Mouse (Mus musculus): ENCODE measurements at regions not wholly inside any gene's neighbourhood (a gene's known extent, or its start where the extent isn't known, plus 50 kb on each side); places are given as distances from the start of the nearest gene placed in this dataset.

- Histone ChIP-seq H3K4me2 (replicated peaks; ENCODE audit: low read depth, low read length) (no peak overlapping the region; the same call in 1 of the 2 replicates), H3K9me3 (ENCODE audit: low read length) (no peaks in the 10 kb centered on the region), H3K27ac (ENCODE audit: low read length) (peak overlapping the region; percentile 75), H3K36me3 (ENCODE audit: insufficient read depth, low read length) (no peaks in the 10 kb centered on the region), H3K4me1 (ENCODE audit: insufficient read depth, low read length) (peaks cover 12% of the 10 kb centered on the region), H3K9ac (replicated peaks; ENCODE audit: low read length) (no peak overlapping the region), H3K4me3 (ENCODE audit: low read length) (no peak overlapping the region), H3K27me3 (ENCODE audit: insufficient read depth, low read length) (no peaks in the 10 kb centered on the region)
- ATAC-seq (ENCODE audit: low FRiP score, low TSS enrichment) = peak; percentile 85
- WGBS = 29% methylated on average over 8 of the region's 8 CpGs
These were observed 543.1 kb upstream of the Pbx1 start for GRCm38 (mm10) chr1:168975037-168975698.

- 0 out of 2 replicates have a peak, but pooled peaks have one; percentile 42 for ATAC-seq (ENCODE audit: low FRiP score, low TSS enrichment)
- Histone ChIP-seq H3K27me3 (ENCODE audit: insufficient read depth, low read length) (no peaks in the 10 kb centered on the region), H3K4me3 (ENCODE audit: low read length) (no peak overlapping the region), H3K4me2 (replicated peaks; ENCODE audit: low read depth, low read length) (0 out of 2 replicates have a peak overlapping the region, but pooled peaks have one; percentile 12), H3K36me3 (ENCODE audit: insufficient read depth, low read length) (no peaks in the 10 kb centered on the region), H3K9ac (replicated peaks; ENCODE audit: low read length) (no peak overlapping the region; the same call in 1 of the 2 replicates), H3K4me1 (ENCODE audit: insufficient read depth, low read length) (peaks cover 11% of the 10 kb centered on the region; the same call in 1 of the 2 replicates), H3K9me3 (ENCODE audit: low read length) (no peaks in the 10 kb centered on the region), H3K27ac (ENCODE audit: low read length) (peak overlapping the region; percentile 84)
- WGBS = 19% methylated on average over 5 of the region's 5 CpGs
These were observed 537.3 kb upstream of the Pbx1 start for GRCm38 (mm10) chr1:168969402-168969801.

- WGBS = 81% methylated on average over 2 of the region's 2 CpGs
- no peaks in the 10 kb centered on the region for H3K36me3 ChIP-seq (ENCODE audit: insufficient read depth, low read length)
- peak; percentile 57; the same call in 1 of the 2 replicates for ATAC-seq (ENCODE audit: low FRiP score, low TSS enrichment)
- H3K4me1 ChIP-seq (ENCODE audit: insufficient read depth, low read length) = peaks cover 7% of the 10 kb centered on the region; the same call in 1 of the 2 replicates
- H3K27ac ChIP-seq (ENCODE audit: low read length) = no peak overlapping the region
- no peak overlapping the region for H3K9ac ChIP-seq (replicated peaks; ENCODE audit: low read length)
- no peak overlapping the region for H3K4me3 ChIP-seq (ENCODE audit: low read length)
- H3K27me3 ChIP-seq (ENCODE audit: insufficient read depth, low read length) = no peaks in the 10 kb centered on the region
- H3K9me3 ChIP-seq (ENCODE audit: low read length) = no peaks in the 10 kb centered on the region
- H3K4me2 ChIP-seq (replicated peaks; ENCODE audit: low read depth, low read length) = no peak overlapping the region
These were observed 535.3 kb upstream of the Pbx1 start for GRCm38 (mm10) chr1:168967334-168967733.

- no peaks in the 10 kb centered on the region for H3K27me3 ChIP-seq (ENCODE audit: insufficient read depth, low read length)
- no peak for ATAC-seq (ENCODE audit: low FRiP score, low TSS enrichment)
- H3K36me3 ChIP-seq (ENCODE audit: insufficient read depth, low read length) = no peaks in the 10 kb centered on the region
- H3K9me3 ChIP-seq (ENCODE audit: low read length) = no peaks in the 10 kb centered on the region
- no peak overlapping the region for H3K4me2 ChIP-seq (replicated peaks; ENCODE audit: low read depth, low read length)
- no peak overlapping the region for H3K9ac ChIP-seq (replicated peaks; ENCODE audit: low read length)
- 82% methylated on average over 6 of the region's 6 CpGs for WGBS
- no peak overlapping the region for H3K4me3 ChIP-seq (ENCODE audit: low read length)
- no peak overlapping the region for H3K27ac ChIP-seq (ENCODE audit: low read length)
- peaks cover 3% of the 10 kb centered on the region; the same call in 1 of the 2 replicates for H3K4me1 ChIP-seq (ENCODE audit: insufficient read depth, low read length)
These were observed 532.4 kb upstream of the Pbx1 start for GRCm38 (mm10) chr1:168964467-168964904.

- no peak overlapping the region for H3K27ac ChIP-seq (ENCODE audit: low read length)
- no peak for ATAC-seq (ENCODE audit: low FRiP score, low TSS enrichment)
- H3K4me1 ChIP-seq (ENCODE audit: insufficient read depth, low read length) = no peaks in the 10 kb centered on the region
- H3K4me3 ChIP-seq (ENCODE audit: low read length) = no peak overlapping the region
- no peaks in the 10 kb centered on the region for H3K36me3 ChIP-seq (ENCODE audit: insufficient read depth, low read length)
- H3K9ac ChIP-seq (replicated peaks; ENCODE audit: low read length) = no peak overlapping the region
- no peaks in the 10 kb centered on the region for H3K27me3 ChIP-seq (ENCODE audit: insufficient read depth, low read length)
- H3K9me3 ChIP-seq (ENCODE audit: low read length) = no peaks in the 10 kb centered on the region
- H3K4me2 ChIP-seq (replicated peaks; ENCODE audit: low read depth, low read length) = no peak overlapping the region
These were observed 518.9 kb upstream of the Pbx1 start for GRCm38 (mm10) chr1:168950947-168951346.

- no peaks in the 10 kb centered on the region for H3K9me3 ChIP-seq (ENCODE audit: low read length)
- ATAC-seq (ENCODE audit: low FRiP score, low TSS enrichment) = no peak
- H3K4me1 ChIP-seq (ENCODE audit: insufficient read depth, low read length) = no peaks in the 10 kb centered on the region
- no peak overlapping the region for H3K27ac ChIP-seq (ENCODE audit: low read length)
- H3K27me3 ChIP-seq (ENCODE audit: insufficient read depth, low read length) = no peaks in the 10 kb centered on the region
- no peak overlapping the region for H3K4me2 ChIP-seq (replicated peaks; ENCODE audit: low read depth, low read length)
- H3K4me3 ChIP-seq (ENCODE audit: low read length) = no peak overlapping the region
- no peak overlapping the region for H3K9ac ChIP-seq (replicated peaks; ENCODE audit: low read length)
- 72% methylated on average over 5 of the region's 5 CpGs for WGBS
- no peaks in the 10 kb centered on the region for H3K36me3 ChIP-seq (ENCODE audit: insufficient read depth, low read length)
These were observed 492.2 kb upstream of the Pbx1 start for GRCm38 (mm10) chr1:168924100-168924815.

- Histone ChIP-seq H3K4me1 (ENCODE audit: insufficient read depth, low read length) (no peaks in the 10 kb centered on the region), H3K27me3 (ENCODE audit: insufficient read depth, low read length) (no peaks in the 10 kb centered on the region), H3K9me3 (ENCODE audit: low read length) (no peaks in the 10 kb centered on the region), H3K27ac (ENCODE audit: low read length) (no peak overlapping the region), H3K36me3 (ENCODE audit: insufficient read depth, low read length) (no peaks in the 10 kb centered on the region), H3K4me2 (replicated peaks; ENCODE audit: low read depth, low read length) (no peak overlapping the region), H3K4me3 (ENCODE audit: low read length) (no peak overlapping the region), H3K9ac (replicated peaks; ENCODE audit: low read length) (no peak overlapping the region)
- ATAC-seq (ENCODE audit: low FRiP score, low TSS enrichment) = no peak
- WGBS = 91% methylated on average over 9 of the region's 9 CpGs
These were observed 486.4 kb upstream of the Pbx1 start for GRCm38 (mm10) chr1:168918331-168919076.

- no peak overlapping the region for H3K4me2 ChIP-seq (replicated peaks; ENCODE audit: low read depth, low read length)
- H3K36me3 ChIP-seq (ENCODE audit: insufficient read depth, low read length) = no peaks in the 10 kb centered on the region
- no peak overlapping the region for H3K9ac ChIP-seq (replicated peaks; ENCODE audit: low read length)
- H3K4me3 ChIP-seq (ENCODE audit: low read length) = no peak overlapping the region
- H3K4me1 ChIP-seq (ENCODE audit: insufficient read depth, low read length) = 0 out of 2 replicates have a peak, but pooled peaks cover 3% of the 10 kb centered on the region
- ATAC-seq (ENCODE audit: low FRiP score, low TSS enrichment) = no peak
- H3K27me3 ChIP-seq (ENCODE audit: insufficient read depth, low read length) = no peaks in the 10 kb centered on the region
- 43% methylated on average over 4 of the region's 4 CpGs for WGBS
- H3K9me3 ChIP-seq (ENCODE audit: low read length) = no peaks in the 10 kb centered on the region
- no peak overlapping the region for H3K27ac ChIP-seq (ENCODE audit: low read length)
These were observed 476.7 kb upstream of the Pbx1 start for GRCm38 (mm10) chr1:168908684-168909175.

GRCm38 (mm10) chr1:168908192-168908591 lies 476.1 kb upstream of the Pbx1 start:
- no peak overlapping the region for H3K4me2 ChIP-seq (replicated peaks; ENCODE audit: low read depth, low read length)
- no peaks in the 10 kb centered on the region for H3K9me3 ChIP-seq (ENCODE audit: low read length)
- no peak overlapping the region for H3K27ac ChIP-seq (ENCODE audit: low read length)
- WGBS = 91% methylated on average over 6 of the region's 6 CpGs
- no peak overlapping the region for H3K9ac ChIP-seq (replicated peaks; ENCODE audit: low read length)
- H3K4me3 ChIP-seq (ENCODE audit: low read length) = no peak overlapping the region
- no peak for ATAC-seq (ENCODE audit: low FRiP score, low TSS enrichment)
- H3K27me3 ChIP-seq (ENCODE audit: insufficient read depth, low read length) = no peaks in the 10 kb centered on the region
- H3K36me3 ChIP-seq (ENCODE audit: insufficient read depth, low read length) = no peaks in the 10 kb centered on the region
- H3K4me1 ChIP-seq (ENCODE audit: insufficient read depth, low read length) = 0 out of 2 replicates have a peak, but pooled peaks cover 3% of the 10 kb centered on the region
